Mouse (Mus musculus) forebrain, embryonic 14.5 days (tissue): Measurements from ENCODE around the gene Armc6. TPM values are rescaled to one million over a fixed set of nuclear protein-coding genes. Genes with fewer than 3 reads are reported as not detected.

Experiments used
- ATAC-seq: fragments of 200-750 bp; cut with Nextera tagmentation; 2 replicates; pipeline ENCODE4 v1.8.0; 2017; ENCODE audit warnings: mild to moderate bottlenecking, moderate library complexity
- DNase-seq: peaks from one replicate; pipeline ENCODE4 v3.0.0-alpha.2; 2015; ENCODE audit warnings: low spot score
- H3K27ac ChIP-seq: fragments of 300-500 bp; sonication (generic); 2 replicates; pipeline ENCODE4 v1.5.1; 2014; ENCODE audit warnings: low read depth, mild to moderate bottlenecking, control low read depth, low read length, moderate library complexity
- H3K27me3 ChIP-seq: fragments of 300-500 bp; sonication (generic); replicated peaks from 2 replicates; pipeline ENCODE4 v1.6.1; 2014; ENCODE audit warnings: low read length, control low read depth, mixed read lengths; ENCODE audit not compliant: control insufficient read depth, insufficient read depth
- H3K36me3 ChIP-seq: fragments of 300-500 bp; sonication (generic); 2 replicates; pipeline ENCODE4 v1.6.1; 2014; ENCODE audit warnings: low read length, control low read depth; ENCODE audit not compliant: control insufficient read depth, insufficient read depth
- H3K4me1 ChIP-seq: fragments of 300-500 bp; sonication (generic); 2 replicates; pipeline ENCODE4 v1.6.1; 2014; ENCODE audit warnings: antibody characterized with exemption, low read length, control low read depth; ENCODE audit not compliant: control insufficient read depth, insufficient read depth
- H3K4me2 ChIP-seq: fragments of 300-500 bp; sonication (generic); 2 replicates; pipeline ENCODE4 v1.6.1; 2014; ENCODE audit warnings: mild to moderate bottlenecking, control low read depth, low read length
- H3K4me3 ChIP-seq: fragments of 300-500 bp; sonication (generic); 2 replicates; pipeline ENCODE4 v1.5.1; 2014; ENCODE audit warnings: low read depth, low read length, control low read depth
- H3K9ac ChIP-seq: fragments of 300-500 bp; sonication (generic); 2 replicates; pipeline ENCODE4 v1.6.1; 2014; ENCODE audit warnings: mild to moderate bottlenecking, low read length, control low read depth, moderate library complexity
- H3K9me3 ChIP-seq: fragments of 300-500 bp; sonication (generic); replicated peaks from 2 replicates; pipeline ENCODE4 v1.6.1; 2016; ENCODE audit warnings: low read length, control low read depth, mixed read lengths; ENCODE audit not compliant: control insufficient read depth
- WGBS: fragments of 180-500 bp; shearing (Covaris S2); extraction: QIAGEN DNeasy Blood & Tissue Kit; methylation state at CpG from one replicate; pipeline ENCODE4 v1.1.7; 2014; 5-methylcytosine and 5-hydroxymethylcytosine counted together
- polyA plus RNA-seq: library from polyadenylated mRNA; unstranded; fragments of >200 nt; fragmentation: Nextera tagmentation; extraction: Ambion mirVana; gene quantifications from 2 replicates; pipeline ENCODE4 v1.2.1, GENCODE M21; 2014

Armc6 gene
- polyA plus RNA-seq, 1 experiment from 2014 or later: 79.2 TPM

- WGBS: under 1% methylated on average over 58 of the region's 66 CpGs
- no peaks in the 10 kb centered on the region for H3K27me3 ChIP-seq
- 0 out of 2 replicates have a peak within 1 kb of the TSS, but pooled peaks have one; percentile 46 for H3K27ac ChIP-seq
- H3K4me2 ChIP-seq: peak within 1 kb of the TSS; percentile 96
- ATAC-seq: peak; percentile 99
- peaks cover 7% of the 10 kb centered on the region; the same call in 1 of the 2 replicates for H3K4me1 ChIP-seq
- no peaks in the 10 kb centered on the region for H3K9me3 ChIP-seq
- H3K36me3 ChIP-seq: no peaks in the 10 kb centered on the region
- peak within 1 kb of the TSS; percentile 66 for H3K9ac ChIP-seq
- peak within 1 kb of the TSS; percentile 60 for H3K4me3 ChIP-seq
- peak; percentile 100 for DNase-seq
Measured at GRCm38 (mm10) chr8:70212112-70213055, 21.9 kb downstream of the Armc6 start, which contains the start of gene Slc25a42. Gene Slc25a42, minus strand, starts transcription at chr8:70212305.

- H3K4me2 ChIP-seq: peak overlapping the region; percentile 96
- no peaks in the 10 kb centered on the region for H3K27me3 ChIP-seq
- no peak overlapping the region for H3K27ac ChIP-seq
- 2% methylated on average over 29 of the region's 31 CpGs for WGBS
- H3K4me3 ChIP-seq: peak overlapping the region; percentile 60
- peak overlapping the region; percentile 66 for H3K9ac ChIP-seq
- H3K4me1 ChIP-seq: peaks cover 7% of the 10 kb centered on the region; the same call in 1 of the 2 replicates
- H3K9me3 ChIP-seq: no peaks in the 10 kb centered on the region
- ATAC-seq (no peak), DNase-seq (no peak)
- no peaks in the 10 kb centered on the region for H3K36me3 ChIP-seq
Measured at GRCm38 (mm10) chr8:70211726-70212111, 22.5 kb downstream of the Armc6 start.

- H3K36me3 ChIP-seq: no peaks in the 10 kb centered on the region
- H3K27me3 ChIP-seq: no peaks in the 10 kb centered on the region
- peak overlapping the region; percentile 60 for H3K4me3 ChIP-seq
- 79% methylated on average over 1 of the region's 1 CpGs for WGBS
- DNase-seq: no peak
- no peak for ATAC-seq
- no peaks in the 10 kb centered on the region for H3K9me3 ChIP-seq
- no peak overlapping the region for H3K27ac ChIP-seq
- H3K9ac ChIP-seq: peak overlapping the region; percentile 66; the same call in 1 of the 2 replicates
- H3K4me2 ChIP-seq: peak overlapping the region; percentile 96
- peaks cover 7% of the 10 kb centered on the region; the same call in 1 of the 2 replicates for H3K4me1 ChIP-seq
Measured at GRCm38 (mm10) chr8:70211275-70211674, 23.0 kb downstream of the Armc6 start.

GRCm38 (mm10) chr8:70210538-70210937 is 23.7 kb downstream of the Armc6 start:
- H3K4me3 ChIP-seq: no peak overlapping the region
- H3K27me3 ChIP-seq: no peaks in the 10 kb centered on the region

GRCm38 (mm10) chr8:70208130-70208529 is 26.1 kb downstream of the Armc6 start:
- Histone ChIP-seq H3K4me1 (peaks cover 5% of the 10 kb centered on the region; the same call in 1 of the 2 replicates), H3K9ac (no peak overlapping the region), H3K4me3 (no peak overlapping the region), H3K4me2 (no peak overlapping the region), H3K27me3 (no peaks in the 10 kb centered on the region), H3K27ac (no peak overlapping the region), H3K36me3 (no peaks in the 10 kb centered on the region), H3K9me3 (no peaks in the 10 kb centered on the region)
- 44% methylated on average over 1 of the region's 1 CpGs for WGBS
- ATAC-seq (no peak), DNase-seq (no peak)

More at GRCm38 (mm10) chr8:70210538-70210937, 23.7 kb downstream of the Armc6 start:
- Histone ChIP-seq H3K4me2 (no peak overlapping the region), H3K4me1 (peaks cover 7% of the 10 kb centered on the region; the same call in 1 of the 2 replicates), H3K27ac (no peak overlapping the region), H3K36me3 (no peaks in the 10 kb centered on the region), H3K9me3 (no peaks in the 10 kb centered on the region), H3K9ac (no peak overlapping the region)
- ATAC-seq: no peak
- WGBS: 34% methylated on average over 8 of the region's 8 CpGs
- DNase-seq: no peak

- Histone ChIP-seq H3K4me3 (no peak overlapping the region), H3K4me1 (no peaks in the 10 kb centered on the region), H3K9ac (no peak overlapping the region), H3K9me3 (no peaks in the 10 kb centered on the region), H3K27ac (no peak overlapping the region), H3K36me3 (no peaks in the 10 kb centered on the region), H3K27me3 (no peaks in the 10 kb centered on the region), H3K4me2 (no peak overlapping the region)
- DNase-seq: no peak
- ATAC-seq: no peak
- WGBS: 64% methylated on average over 1 of the region's 1 CpGs
Measured at GRCm38 (mm10) chr8:70204757-70205156, 29.5 kb downstream of the Armc6 start.

- ATAC-seq: no peak
- H3K27me3 ChIP-seq: no peaks in the 10 kb centered on the region
- 65% methylated on average over 4 of the region's 4 CpGs for WGBS
Measured at GRCm38 (mm10) chr8:70203072-70203471, 31.2 kb downstream of the Armc6 start.

GRCm38 (mm10) chr8:70201417-70201816 is 32.8 kb downstream of the Armc6 start:
- no peak overlapping the region for H3K9ac ChIP-seq
- H3K27ac ChIP-seq: no peak overlapping the region
- no peaks in the 10 kb centered on the region for H3K9me3 ChIP-seq
- H3K36me3 ChIP-seq: no peaks in the 10 kb centered on the region
- no peak overlapping the region for H3K4me3 ChIP-seq
- 87% methylated on average over 3 of the region's 3 CpGs for WGBS
- DNase-seq (no peak), ATAC-seq (no peak)
- no peak overlapping the region for H3K4me2 ChIP-seq
- H3K27me3 ChIP-seq: no peaks in the 10 kb centered on the region
- no peaks in the 10 kb centered on the region for H3K4me1 ChIP-seq

More at GRCm38 (mm10) chr8:70203072-70203471, 31.2 kb downstream of the Armc6 start:
- Histone ChIP-seq H3K9me3 (no peaks in the 10 kb centered on the region), H3K4me1 (no peaks in the 10 kb centered on the region), H3K27ac (no peak overlapping the region), H3K4me2 (no peak overlapping the region), H3K9ac (no peak overlapping the region), H3K36me3 (no peaks in the 10 kb centered on the region), H3K4me3 (no peak overlapping the region)
- no peak for DNase-seq
